Mouse (Mus musculus) neural tube, embryonic 12.5 days (tissue): ENCODE measurements at regions not wholly inside any gene's neighbourhood (a gene's known extent, or its start where the extent isn't known, plus 50 kb on each side); places are given as distances from the start of the nearest gene placed in this dataset.

Source experiments
- ATAC-seq: fragments of 200-750 bp; cut with Nextera tagmentation; 2 replicates; pipeline ENCODE4 v1.8.0; 2017; ENCODE audit warnings: low read depth, mild to moderate bottlenecking, moderate TSS enrichment, moderate library complexity; ENCODE audit not compliant: low FRiP score
- H3K27ac ChIP-seq: fragments of 300-500 bp; sonication (generic); 2 replicates; pipeline ENCODE4 v1.5.1; 2016
- H3K27me3 ChIP-seq: fragments of 300-500 bp; sonication (generic); replicated peaks from 2 replicates; pipeline ENCODE4 v1.6.1; 2016; ENCODE audit warnings: mild to moderate bottlenecking
- H3K36me3 ChIP-seq: fragments of 300-500 bp; sonication (generic); 2 replicates; pipeline ENCODE4 v1.6.1; 2016; ENCODE audit warnings: mild to moderate bottlenecking
- H3K4me1 ChIP-seq: fragments of 300-500 bp; sonication (generic); 2 replicates; pipeline ENCODE4 v1.6.1; 2016
- H3K4me2 ChIP-seq: fragments of 300-500 bp; sonication (generic); replicated peaks from 2 replicates; pipeline ENCODE4 v1.6.1; 2016; ENCODE audit warnings: mild to moderate bottlenecking
- H3K4me3 ChIP-seq: fragments of 300-500 bp; sonication (generic); 2 replicates; pipeline ENCODE4 v1.5.1; 2016
- H3K9ac ChIP-seq: fragments of 300-500 bp; sonication (generic); 2 replicates; pipeline ENCODE4 v1.6.1; 2016; ENCODE audit warnings: mild to moderate bottlenecking
- H3K9me3 ChIP-seq: fragments of 300-500 bp; sonication (generic); 2 replicates; pipeline ENCODE4 v1.6.1; 2016; ENCODE audit warnings: mild to moderate bottlenecking
- WGBS: fragments of 180-500 bp; shearing (Covaris S2); methylation state at CpG from one replicate; pipeline ENCODE4 v1.1.7; 2016; 5-methylcytosine and 5-hydroxymethylcytosine counted together

GRCm38 (mm10) chr1:157027681-157028080 lies 80.8 kb downstream of the Tex35 start:
- Histone ChIP-seq H3K4me3 (no peak overlapping the region), H3K9ac (no peak overlapping the region), H3K9me3 (no peaks in the 10 kb centered on the region), H3K4me2 (no peak overlapping the region), H3K36me3 (no peaks in the 10 kb centered on the region), H3K4me1 (no peaks in the 10 kb centered on the region; the same call in 1 of the 2 replicates), H3K27ac (no peak overlapping the region), H3K27me3 (no peaks in the 10 kb centered on the region)
- ATAC-seq = no peak
- 78% methylated on average over 7 of the region's 7 CpGs for WGBS

- Histone ChIP-seq H3K36me3 (no peaks in the 10 kb centered on the region), H3K27ac (no peak overlapping the region), H3K4me2 (no peak overlapping the region), H3K9ac (no peak overlapping the region), H3K9me3 (no peaks in the 10 kb centered on the region), H3K4me3 (no peak overlapping the region), H3K27me3 (no peaks in the 10 kb centered on the region), H3K4me1 (no peaks in the 10 kb centered on the region; the same call in 1 of the 2 replicates)
- WGBS = 37% methylated on average over 6 of the region's 6 CpGs
- ATAC-seq = no peak
Measured at GRCm38 (mm10) chr1:157023462-157023861, 84.0 kb upstream of the Ralgps2 start.

GRCm38 (mm10) chr1:157022456-157023435 lies 83.3 kb upstream of the Ralgps2 start:
- Histone ChIP-seq H3K27me3 (no peaks in the 10 kb centered on the region), H3K36me3 (no peaks in the 10 kb centered on the region), H3K4me2 (no peak overlapping the region; the same call in 1 of the 2 replicates), H3K4me3 (no peak overlapping the region), H3K4me1 (no peaks in the 10 kb centered on the region; the same call in 1 of the 2 replicates), H3K9me3 (no peaks in the 10 kb centered on the region), H3K27ac (no peak overlapping the region), H3K9ac (no peak overlapping the region)
- ATAC-seq = peak; percentile 49
- WGBS = 35% methylated on average over 12 of the region's 12 CpGs

- Histone ChIP-seq H3K36me3 (no peaks in the 10 kb centered on the region), H3K9me3 (no peaks in the 10 kb centered on the region), H3K27me3 (no peaks in the 10 kb centered on the region), H3K27ac (no peak overlapping the region), H3K4me2 (no peak overlapping the region), H3K4me3 (no peak overlapping the region), H3K4me1 (no peaks in the 10 kb centered on the region; the same call in 1 of the 2 replicates), H3K9ac (no peak overlapping the region)
- ATAC-seq = no peak
- 60% methylated on average over 7 of the region's 7 CpGs for WGBS
Measured at GRCm38 (mm10) chr1:157019892-157020291, 80.5 kb upstream of the Ralgps2 start.

- Histone ChIP-seq H3K9ac (no peak overlapping the region), H3K27ac (no peak overlapping the region), H3K27me3 (no peaks in the 10 kb centered on the region), H3K4me2 (no peak overlapping the region), H3K4me1 (no peaks in the 10 kb centered on the region; the same call in 1 of the 2 replicates), H3K4me3 (no peak overlapping the region), H3K9me3 (no peaks in the 10 kb centered on the region), H3K36me3 (no peaks in the 10 kb centered on the region)
- 89% methylated on average over 2 of the region's 2 CpGs for WGBS
- ATAC-seq = no peak
Measured at GRCm38 (mm10) chr1:157018726-157019125, 79.3 kb upstream of the Ralgps2 start.

- Histone ChIP-seq H3K27ac (no peak overlapping the region), H3K4me2 (no peak overlapping the region), H3K4me3 (no peak overlapping the region), H3K9me3 (no peaks in the 10 kb centered on the region), H3K36me3 (no peaks in the 10 kb centered on the region), H3K27me3 (no peaks in the 10 kb centered on the region), H3K9ac (no peak overlapping the region), H3K4me1 (no peaks in the 10 kb centered on the region)
- no peak for ATAC-seq
- 75% methylated on average over 13 of the region's 13 CpGs for WGBS
Measured at GRCm38 (mm10) chr1:157017198-157017994, 78.0 kb upstream of the Ralgps2 start.

- WGBS = 41% methylated on average over 8 of the region's 8 CpGs
- Histone ChIP-seq H3K36me3 (no peaks in the 10 kb centered on the region), H3K27me3 (no peaks in the 10 kb centered on the region), H3K9me3 (no peaks in the 10 kb centered on the region), H3K4me2 (no peak overlapping the region), H3K9ac (no peak overlapping the region), H3K4me1 (no peaks in the 10 kb centered on the region), H3K4me3 (no peak overlapping the region), H3K27ac (no peak overlapping the region)
- no peak for ATAC-seq
Measured at GRCm38 (mm10) chr1:157016625-157017024, 77.2 kb upstream of the Ralgps2 start.

- no peak overlapping the region for H3K9ac ChIP-seq
- H3K9me3 ChIP-seq = no peaks in the 10 kb centered on the region
- H3K4me1 ChIP-seq = no peaks in the 10 kb centered on the region
- no peak overlapping the region for H3K4me2 ChIP-seq
- 89% methylated on average over 17 of the region's 17 CpGs for WGBS
- no peaks in the 10 kb centered on the region for H3K27me3 ChIP-seq
- ATAC-seq = no peak
- no peak overlapping the region for H3K4me3 ChIP-seq
- no peak overlapping the region for H3K27ac ChIP-seq
- H3K36me3 ChIP-seq = no peaks in the 10 kb centered on the region
Measured at GRCm38 (mm10) chr1:157014532-157015497, 75.4 kb upstream of the Ralgps2 start.

- no peak overlapping the region for H3K27ac ChIP-seq
- WGBS = 78% methylated on average over 7 of the region's 7 CpGs
- no peak for ATAC-seq
Measured at GRCm38 (mm10) chr1:157013669-157014048, 74.2 kb upstream of the Ralgps2 start.

GRCm38 (mm10) chr1:157012950-157013668 lies 73.7 kb upstream of the Ralgps2 start:
- WGBS = 77% methylated on average over 7 of the region's 7 CpGs
- H3K9ac ChIP-seq = no peak overlapping the region
- H3K36me3 ChIP-seq = no peaks in the 10 kb centered on the region
- H3K27ac ChIP-seq = no peak overlapping the region
- ATAC-seq = no peak
- H3K4me2 ChIP-seq = no peak overlapping the region
- H3K9me3 ChIP-seq = no peaks in the 10 kb centered on the region
- no peaks in the 10 kb centered on the region for H3K27me3 ChIP-seq
- no peaks in the 10 kb centered on the region for H3K4me1 ChIP-seq
- H3K4me3 ChIP-seq = no peak overlapping the region

More at GRCm38 (mm10) chr1:157013669-157014048, 74.2 kb upstream of the Ralgps2 start:
- H3K4me1 ChIP-seq = no peaks in the 10 kb centered on the region
- H3K36me3 ChIP-seq = no peaks in the 10 kb centered on the region
- no peaks in the 10 kb centered on the region for H3K9me3 ChIP-seq
- no peak overlapping the region for H3K4me2 ChIP-seq
- H3K9ac ChIP-seq = no peak overlapping the region
- no peak overlapping the region for H3K4me3 ChIP-seq
- H3K27me3 ChIP-seq = no peaks in the 10 kb centered on the region

- WGBS = 93% methylated on average over 6 of the region's 6 CpGs
- no peak for ATAC-seq
Measured at GRCm38 (mm10) chr1:157011226-157011625, 71.8 kb upstream of the Ralgps2 start.

More at GRCm38 (mm10) chr1:157011226-157011625, 71.8 kb upstream of the Ralgps2 start:
- no peaks in the 10 kb centered on the region for H3K4me1 ChIP-seq
- H3K27ac ChIP-seq = no peak overlapping the region
- no peak overlapping the region for H3K4me2 ChIP-seq
- no peak overlapping the region for H3K4me3 ChIP-seq
- H3K9ac ChIP-seq = no peak overlapping the region
- no peaks in the 10 kb centered on the region for H3K36me3 ChIP-seq
- H3K27me3 ChIP-seq = no peaks in the 10 kb centered on the region
- H3K9me3 ChIP-seq = no peaks in the 10 kb centered on the region
